In genomic region chr15:97196644-97197043, GRCm38 (mm10) we compare ENCODE assay signal across 21 mouse cellular contexts.
"Had no signal": no experiment of that assay in that cellular context is flagged by ENCODE, and none has a peak within 500 bp of the region (broad histone marks: within the 10 kb centered on the region; RNA-seq: fewer than 3 reads in every experiment).

No protein-coding gene starts in this region.

- ATAC-seq: hindbrain, postnatal 0 days; inflammation-experienced regulatory T-cells, adult 6 months; intestine, embryonic 15.5 days; intestine, embryonic 16.5 days; intestine, postnatal 0 days had no signal

- DNase-seq: heart, postnatal 10 days; heart, postnatal 14 days; heart, postnatal 36 days; heart, postnatal 4 days; kidney, adult 11 months; kidney, adult 18-20 months; kidney, adult 2 months; kidney, adult 8-10 months; kidney, adult 9 months; kidney, postnatal 10 days; kidney, postnatal 14 days; kidney, postnatal 25 days; kidney, postnatal 36 days; kidney, postnatal 4 days; layer of hippocampus, adult 9-11 months; layer of hippocampus, postnatal 36 days had no signal
